8 mouse cellular contexts compared by ENCODE assay signal in the genomic region with DNA sequence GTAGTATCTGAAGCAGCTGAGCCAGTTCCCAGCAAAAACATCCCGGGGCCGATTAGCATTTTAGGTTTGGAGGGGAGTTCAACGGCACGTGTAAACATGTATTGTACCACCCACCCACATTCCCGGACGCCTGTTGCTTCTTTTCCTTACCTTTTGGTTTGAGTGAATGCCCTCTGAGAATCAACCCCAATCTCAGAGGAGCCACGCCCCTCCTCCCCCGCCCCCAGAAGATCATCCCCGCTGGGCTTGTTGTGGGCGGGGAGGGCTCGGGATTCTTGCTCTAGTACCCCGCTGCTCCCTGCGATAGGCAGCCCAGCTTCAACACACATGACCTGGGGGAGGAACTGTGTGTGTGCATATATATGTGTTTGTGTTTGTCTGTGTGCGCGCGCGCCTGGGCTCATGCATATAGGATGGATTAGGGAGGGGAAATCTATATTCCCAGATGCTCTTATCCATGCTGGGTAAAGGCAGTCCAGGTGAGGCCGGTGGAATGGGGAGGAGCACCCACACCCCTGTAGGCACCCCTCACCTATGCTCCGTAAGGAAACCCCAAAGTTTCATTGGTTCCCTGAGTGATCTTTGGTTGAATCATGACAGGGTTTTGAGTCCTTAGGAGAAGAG. TPM values are rescaled to one million over a fixed set of nuclear protein-coding genes. Genes with fewer than 3 reads are reported as not detected.
DNase-seq lines count a peak whose midpoint lies in the region; ATAC-seq lines count a peak whose summit lies in the region.

No protein-coding gene starts in this region.

- H3K4me1 ChIP-seq in heart, embryonic 15.5 days (replicated peaks), result peaks cover 5% of the 10 kb centered on the region
- H3K4me1 ChIP-seq in hindbrain, embryonic 11.5 days (replicated peaks; ENCODE audit: control insufficient read depth, insufficient read depth, low read length), result peaks cover 4% of the 10 kb centered on the region; the same call in 1 of the 2 replicates
- peaks cover 41% of the 10 kb centered on the region for H3K4me1 ChIP-seq in liver, embryonic 16.5 days (ENCODE audit: control insufficient read depth, low read depth, low read length)

- H3K27me3 ChIP-seq in heart, embryonic 15.5 days, result peaks cover 16% of the 10 kb centered on the region
- H3K27me3 ChIP-seq in hindbrain, embryonic 11.5 days (ENCODE audit: control insufficient read depth, insufficient read depth, low read length), result no peaks in the 10 kb centered on the region
- H3K27me3 ChIP-seq in liver, embryonic 16.5 days (ENCODE audit: control insufficient read depth, insufficient read depth, low read depth, low read length), result no peaks in the 10 kb centered on the region

- no peaks in the 10 kb centered on the region for H3K36me3 ChIP-seq in heart, embryonic 15.5 days
- H3K36me3 ChIP-seq in hindbrain, embryonic 11.5 days (ENCODE audit: control insufficient read depth, insufficient read depth, low read length), result no peaks in the 10 kb centered on the region
- no peaks in the 10 kb centered on the region for H3K36me3 ChIP-seq in liver, embryonic 16.5 days (ENCODE audit: control insufficient read depth, insufficient read depth)

- no peak for ATAC-seq in heart, embryonic 15.5 days (replicated peaks; ENCODE audit: insufficient number of reproducible peaks, insufficient read depth, low FRiP score, low read depth)
- no peak for ATAC-seq in hindbrain, embryonic 11.5 days (ENCODE audit: low FRiP score)
- no peak for ATAC-seq in liver, embryonic 16.5 days (ENCODE audit: low read depth)

- WGBS in heart, embryonic 15.5 days, result 8% methylated on average over 19 of the region's 19 CpGs
- WGBS in hindbrain, embryonic 11.5 days, result 3% methylated on average over 19 of the region's 19 CpGs
- 19% methylated on average over 19 of the region's 19 CpGs for WGBS in liver, embryonic 16.5 days (ENCODE audit: insufficient replicate concordance)

- no peak overlapping the region for H3K27ac ChIP-seq in heart, embryonic 15.5 days
- H3K27ac ChIP-seq in hindbrain, embryonic 11.5 days (ENCODE audit: low read depth, low read length), result no peak overlapping the region
- no peak overlapping the region for H3K27ac ChIP-seq in liver, embryonic 16.5 days (ENCODE audit: low read length)

- no peak for DNase-seq in heart, adult 9 months (ENCODE audit: low spot score in 2 of 2)
- DNase-seq in R1 (ENCODE audit: low read depth, low spot score), result peak; percentile 66
- DNase-seq in hindbrain, embryonic 11.5 days (ENCODE audit: low spot score), result no peak
- DNase-seq in layer of hippocampus, postnatal 25 days (ENCODE audit: extremely low spot score in 1 of 2, low spot score in 1 of 2), result no peak
- no peak for DNase-seq in gastrocnemius, postnatal 14 days
- no peak for DNase-seq in natural killer cell, adult 2 months (ENCODE audit: low spot score in 2 of 2)

- H3K9me3 ChIP-seq in heart, embryonic 15.5 days (replicated peaks), result no peaks in the 10 kb centered on the region
- no peaks in the 10 kb centered on the region for H3K9me3 ChIP-seq in hindbrain, embryonic 11.5 days (ENCODE audit: control insufficient read depth, low read length)
- no peaks in the 10 kb centered on the region for H3K9me3 ChIP-seq in liver, embryonic 16.5 days (replicated peaks; ENCODE audit: control insufficient read depth, low read length)

- H3K4me3 ChIP-seq in heart, embryonic 15.5 days, result 0 out of 2 replicates have a peak overlapping the region, but pooled peaks have one; percentile 5
- H3K4me3 ChIP-seq in hindbrain, embryonic 11.5 days (ENCODE audit: low read depth, low read length), result no peak overlapping the region
- H3K4me3 ChIP-seq in liver, embryonic 16.5 days (ENCODE audit: low read depth, low read length), result no peak overlapping the region

- H3K4me2 ChIP-seq in heart, embryonic 15.5 days, result peak overlapping the region; percentile 46
- peak overlapping the region; percentile 8; the same call in 1 of the 2 replicates for H3K4me2 ChIP-seq in hindbrain, embryonic 11.5 days (replicated peaks; ENCODE audit: low read depth, low read length)
- peak overlapping the region; percentile 29; the same call in 1 of the 2 replicates for H3K4me2 ChIP-seq in liver, embryonic 16.5 days (ENCODE audit: low read depth, low read length)

- no peak overlapping the region for H3K9ac ChIP-seq in heart, embryonic 15.5 days
- no peak overlapping the region for H3K9ac ChIP-seq in hindbrain, embryonic 11.5 days (ENCODE audit: low read depth, low read length)
- H3K9ac ChIP-seq in liver, embryonic 16.5 days (ENCODE audit: low read depth, low read length), result no peak overlapping the region

- intact Hi-C loops in gastrocnemius, postnatal 14 days (cut with DNase I; ENCODE audit: low total_unique reads), result loop anchor here (5.0 to 10.0 kb wide), 2 partner anchors 87 to 184 kb away; no protein-coding TSS in a partner anchor

RNA-seq across cellular contexts. Expression of gene Prkab1, which starts 6.4 kb away (rescaled TPM):
- polyA plus RNA-seq in heart, embryonic 15.5 days (2015; fragmentation: Nextera tagmentation; extraction: Ambion mirVana), result 33.3 and 44.9 TPM in 2 replicates
- polyA plus RNA-seq in hindbrain, embryonic 11.5 days (2014; fragmentation: Nextera tagmentation; extraction: Ambion mirVana), result 44.8 and 54.3 TPM in 2 replicates
- polyA plus RNA-seq in liver, embryonic 16.5 days (2015; fragmentation: Nextera tagmentation; extraction: Ambion mirVana), result 85.4 and 92.5 TPM in 2 replicates
- 10 to 100 TPM; 15.5 to 23.7 TPM for total RNA-seq in layer of hippocampus, postnatal 25 days (2021)
- total RNA-seq in gastrocnemius, postnatal 14 days (2021), result 10 to 100 TPM; 13.1 to 14.1 TPM

RNA-seq across cellular contexts. Expression of gene Tmem233, which starts 52.4 kb away (rescaled TPM):
- polyA plus RNA-seq in heart, embryonic 15.5 days (2015; fragmentation: Nextera tagmentation; extraction: Ambion mirVana), result not detected in 2 replicates
- polyA plus RNA-seq in hindbrain, embryonic 11.5 days (2014; fragmentation: Nextera tagmentation; extraction: Ambion mirVana), result not detected in 2 replicates
- not detected in 2 replicates for polyA plus RNA-seq in liver, embryonic 16.5 days (2015; fragmentation: Nextera tagmentation; extraction: Ambion mirVana)
- not detected for total RNA-seq in layer of hippocampus, postnatal 25 days (2021)
- total RNA-seq in gastrocnemius, postnatal 14 days (2021), result 10 to 100 TPM; 54.1 to 75.2 TPM
